ENCODE assay signal across 25 mouse cellular contexts in the genomic region with DNA sequence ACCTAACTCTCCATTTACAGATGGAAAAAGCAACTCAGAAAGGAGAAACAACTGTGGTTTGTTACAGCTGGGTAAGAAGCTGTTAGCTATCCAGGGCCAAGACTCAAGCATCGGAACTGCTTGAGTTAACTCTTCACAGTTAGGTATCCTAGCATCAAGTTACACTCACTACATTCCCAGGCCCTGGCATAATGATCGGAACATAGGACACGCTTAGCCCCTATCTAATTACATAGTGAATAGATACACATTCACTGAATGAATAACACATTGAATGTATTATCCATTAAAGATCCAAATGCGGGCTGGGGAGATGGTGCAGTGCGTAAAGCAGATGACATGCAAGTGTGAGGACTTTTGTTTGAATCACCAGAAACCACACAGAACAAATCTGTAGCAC.
"Had no signal": no experiment of that assay in that cellular context is flagged by ENCODE, and none has a peak within 500 bp of the region (broad histone marks: within the 10 kb centered on the region; RNA-seq: fewer than 3 reads in every experiment).

No protein-coding gene starts in this region.

- ATAC-seq: hindbrain, postnatal 0 days; intestine, embryonic 16.5 days had no signal

- H3K4me3 ChIP-seq: heart, adult 2 months; heart, embryonic 13.5 days; heart, embryonic 15.5 days; hindbrain, embryonic 13.5 days; hindbrain, embryonic 15.5 days; kidney, embryonic 15.5 days; limb, embryonic 12.5 days; limb, embryonic 15.5 days had no signal

- H3K36me3 ChIP-seq: hindbrain, embryonic 15.5 days; limb, embryonic 15.5 days had no signal

- DNase-seq: gastrocnemius, postnatal 14 days; gastrocnemius, postnatal 36 days; heart, adult 11 months; heart, adult 2 months; heart, postnatal 14 days; heart, postnatal 36 days; kidney, adult 11 months; kidney, adult 2 months; kidney, adult 9 months; kidney, postnatal 14 days; kidney, postnatal 36 days; layer of hippocampus, adult 9-11 months; layer of hippocampus, postnatal 36 days; left cerebral cortex, postnatal 4 days had no signal

- H3K4me2 ChIP-seq: heart, embryonic 11.5 days; heart, embryonic 13.5 days; heart, embryonic 15.5 days; hindbrain, embryonic 13.5 days; hindbrain, embryonic 15.5 days; kidney, embryonic 15.5 days; limb, embryonic 12.5 days; limb, embryonic 15.5 days had no signal

- H3K9ac ChIP-seq: heart, embryonic 13.5 days; heart, embryonic 15.5 days; hindbrain, embryonic 13.5 days; hindbrain, embryonic 15.5 days; kidney, embryonic 15.5 days; limb, embryonic 12.5 days; limb, embryonic 15.5 days had no signal

- H3K9me3 ChIP-seq: heart, embryonic 13.5 days; heart, embryonic 15.5 days; hindbrain, embryonic 13.5 days; hindbrain, embryonic 15.5 days; kidney, embryonic 15.5 days; limb, embryonic 12.5 days; limb, embryonic 15.5 days had no signal

- H3K4me1 ChIP-seq: heart, embryonic 13.5 days; heart, embryonic 15.5 days; hindbrain, embryonic 15.5 days; kidney, embryonic 15.5 days had no signal

- H3K27ac ChIP-seq: heart, adult 2 months; heart, embryonic 13.5 days; heart, embryonic 15.5 days; hindbrain, embryonic 13.5 days; hindbrain, embryonic 15.5 days; hindbrain, postnatal 0 days; kidney, embryonic 15.5 days; kidney, postnatal 0 days; limb, embryonic 12.5 days; limb, embryonic 15.5 days had no signal

- H3K27me3 ChIP-seq: heart, embryonic 13.5 days; heart, embryonic 15.5 days; hindbrain, embryonic 13.5 days; hindbrain, embryonic 15.5 days; kidney, embryonic 15.5 days; limb, embryonic 12.5 days; limb, embryonic 15.5 days had no signal
